8 mouse cellular contexts compared by ENCODE assay signal in the genomic region with DNA sequence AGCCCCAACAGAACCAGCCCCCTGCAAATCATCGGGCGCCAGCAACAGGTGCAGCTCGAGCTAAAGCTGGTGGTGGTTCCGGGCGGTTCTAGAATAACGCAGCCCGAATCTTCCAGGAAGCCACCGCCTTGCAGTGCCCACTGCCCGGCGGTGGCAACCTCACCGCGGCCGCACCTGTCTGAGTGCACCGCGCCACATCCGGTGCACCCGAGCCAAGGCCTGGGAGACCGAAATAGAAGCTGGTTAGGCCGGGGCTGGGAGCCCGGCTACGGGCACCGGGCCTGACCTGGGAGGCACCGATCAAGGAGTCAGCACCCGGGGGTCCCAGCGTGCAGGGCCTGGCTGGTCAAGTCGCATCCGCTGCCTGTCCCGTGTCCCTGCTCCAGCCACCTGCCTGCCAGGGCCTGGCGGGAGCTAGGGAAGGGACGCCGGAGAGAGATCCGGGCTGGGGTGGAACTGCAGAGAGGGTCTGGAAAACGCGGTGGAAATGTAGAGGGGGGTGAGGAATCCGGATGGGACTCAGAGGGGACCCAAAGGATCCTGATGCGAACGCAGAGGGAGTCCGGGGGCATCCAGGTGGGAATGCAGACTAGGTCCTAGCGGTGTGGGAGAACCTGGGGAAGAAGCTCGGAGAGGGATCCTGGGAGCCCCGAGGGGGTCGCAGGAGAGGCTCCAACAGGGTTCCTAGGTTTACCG. TPM values are rescaled to one million over a fixed set of nuclear protein-coding genes. Genes with fewer than 3 reads are reported as not detected.
DNase-seq lines count a peak whose midpoint lies in the region; ATAC-seq lines count a peak whose summit lies in the region.

No protein-coding gene starts in this region.

- peak overlapping the region; percentile 91 for H3K4me2 ChIP-seq in liver, embryonic 16.5 days (ENCODE audit: low read depth, low read length)
- peak overlapping the region; percentile 96 for H3K4me2 ChIP-seq in neural tube, embryonic 11.5 days (ENCODE audit: low read depth)

- H3K27me3 ChIP-seq in liver, embryonic 16.5 days (ENCODE audit: control insufficient read depth, insufficient read depth, low read depth, low read length) = no peaks in the 10 kb centered on the region; the same call in 1 of the 2 replicates
- peaks cover 7% of the 10 kb centered on the region for H3K27me3 ChIP-seq in neural tube, embryonic 11.5 days (ENCODE audit: control insufficient read depth, insufficient read depth, low read length)

- peak overlapping the region; percentile 74 for H3K4me3 ChIP-seq in liver, embryonic 16.5 days (ENCODE audit: low read depth, low read length)
- H3K4me3 ChIP-seq in neural tube, embryonic 11.5 days (ENCODE audit: low read depth, low read length) = peak overlapping the region; percentile 73

- peak overlapping the region; percentile 72 for H3K9ac ChIP-seq in liver, embryonic 16.5 days (ENCODE audit: low read depth, low read length)
- H3K9ac ChIP-seq in neural tube, embryonic 11.5 days (ENCODE audit: low read length) = peak overlapping the region; percentile 67

- no peaks in the 10 kb centered on the region for H3K36me3 ChIP-seq in liver, embryonic 16.5 days (ENCODE audit: control insufficient read depth, insufficient read depth)
- no peaks in the 10 kb centered on the region for H3K36me3 ChIP-seq in neural tube, embryonic 11.5 days (ENCODE audit: control insufficient read depth, insufficient read depth, low read length)

- WGBS in liver, embryonic 16.5 days (ENCODE audit: insufficient replicate concordance) = under 1% methylated on average over 43 of the region's 43 CpGs
- under 1% methylated on average over 43 of the region's 43 CpGs for WGBS in neural tube, embryonic 11.5 days

- no peaks in the 10 kb centered on the region for H3K9me3 ChIP-seq in liver, embryonic 16.5 days (replicated peaks; ENCODE audit: control insufficient read depth, low read length)
- no peaks in the 10 kb centered on the region for H3K9me3 ChIP-seq in neural tube, embryonic 11.5 days (ENCODE audit: control insufficient read depth, low read length)

- peak; percentile 21 for DNase-seq in ovary, postnatal 10 days (ENCODE audit: low spot score)
- DNase-seq in ovary, adult 18-20 months (ENCODE audit: low spot score) = no peak
- peak; percentile 72 for DNase-seq in cerebellum, adult 8-10 months
- DNase-seq in gastrocnemius, postnatal 10 days = peak; percentile 68
- peak; percentile 43 for DNase-seq in neural tube, embryonic 11.5 days (ENCODE audit: low spot score)
- DNase-seq in thymus, postnatal 14 days = peak; percentile 86

- peaks cover 10% of the 10 kb centered on the region for H3K4me1 ChIP-seq in liver, embryonic 16.5 days (ENCODE audit: control insufficient read depth, low read depth, low read length)
- no peaks in the 10 kb centered on the region; the same call in 1 of the 2 replicates for H3K4me1 ChIP-seq in neural tube, embryonic 11.5 days (ENCODE audit: control insufficient read depth, insufficient read depth, low read length)

- H3K27ac ChIP-seq in liver, embryonic 16.5 days (ENCODE audit: low read length) = no peak overlapping the region
- H3K27ac ChIP-seq in neural tube, embryonic 11.5 days (ENCODE audit: low read depth, low read length) = no peak overlapping the region

- peak; percentile 81 for ATAC-seq in inflammation-experienced regulatory T-cells, adult 6 months
- ATAC-seq in liver, embryonic 16.5 days (ENCODE audit: low read depth) = peak; percentile 47
- ATAC-seq in neural tube, embryonic 11.5 days (ENCODE audit: insufficient read depth, low FRiP score, low TSS enrichment) = peak; percentile 51; the same call in 1 of the 2 replicates

RNA-seq across cellular contexts. Expression of a gene that starts 0.7 kb away (rescaled TPM):
- 100 to 1,000 TPM; 125 to 130 TPM for total RNA-seq in gastrocnemius, postnatal 10 days (2021)
- polyA plus RNA-seq in inflammation-experienced regulatory T-cells, adult 6 months (2017; shearing (Covaris generic)) = 100 to 1,000 TPM; 111 to 154 (median 126) TPM
- 3.7 and 4.1 TPM in 2 replicates for polyA plus RNA-seq in liver, embryonic 16.5 days (2015; fragmentation: Nextera tagmentation; extraction: Ambion mirVana)
- 6.7 and 7.4 TPM in 2 replicates for polyA plus RNA-seq in neural tube, embryonic 11.5 days (2014; fragmentation: Nextera tagmentation; extraction: Ambion mirVana)

RNA-seq across cellular contexts. Expression of a gene that starts 53.6 kb away (rescaled TPM):
- 10 to 100 TPM in 1 of 2 experiments, 1 to 10 TPM in 1; 8.5 to 33.5 TPM for total RNA-seq in gastrocnemius, postnatal 10 days (2021)
- polyA plus RNA-seq in inflammation-experienced regulatory T-cells, adult 6 months (2017; shearing (Covaris generic)) = 10 to 100 TPM; 12.4 to 28.7 (median 19.4) TPM
- polyA plus RNA-seq in liver, embryonic 16.5 days (2015; fragmentation: Nextera tagmentation; extraction: Ambion mirVana) = 11.2 and 11.7 TPM in 2 replicates
- 149 and 170 TPM in 2 replicates for polyA plus RNA-seq in neural tube, embryonic 11.5 days (2014; fragmentation: Nextera tagmentation; extraction: Ambion mirVana)

Comparison
In these comparisons a context has a peak if more than half of its experiments do, and no peak if none do; other contexts are left out.
1. RNA of a gene that starts 0.7 kb away (polyA plus RNA-seq): 111 to 154 TPM in inflammation-experienced regulatory T-cells, adult 6 months; 6.7 to 7.4 TPM in neural tube, embryonic 11.5 days and 3.7 to 4.1 TPM in liver, embryonic 16.5 days; every median in the first group is over 10 times any median in the second.
2. Peak in every context shown above with its lines, with median percentiles within 50 percentile points of each other: ATAC-seq.